Mouse (Mus musculus): ENCODE data around the gene Tex35.

- TF ChIP-seq CTCF (IDR thresholded peaks at IDR 0.05; ENCODE audit: low read depth) (no peak), EP300 (IDR thresholded peaks at IDR 0.05; ENCODE audit: low read depth) (no peak)
These were observed 34.1 kb downstream of the Tex35 start for GRCm38 (mm10) chr1:157074371-157074770.

Data from liver, postnatal 0 days (tissue).